Mouse (Mus musculus): ENCODE data around the gene Zmynd10.

GRCm38 (mm10) chr9:107578587-107578986 lies 31.5 kb downstream of the Zmynd10 start, which contains the start of gene Naa80:
- TF ChIP-seq CTCF (IDR thresholded peaks at IDR 0.05; ENCODE audit: extremely low read depth, insufficient read depth, low read length) (no peak), POLR2A (IDR thresholded peaks at IDR 0.05; ENCODE audit: extremely low read depth, insufficient read depth, low read length) (no peak)
